Mouse (Mus musculus) G1E (cell line): ENCODE data around the gene Plb1.

ENCODE experiments used
- CTCF ChIP-seq: IDR thresholded peaks from 2 replicates; pipeline ENCODE4 v1.5.1; 2012; ENCODE audit warnings: low read depth, low read length, inconsistent platforms, mixed read lengths
- GATA1 ChIP-seq: IDR thresholded peaks from 2 replicates; pipeline ENCODE4 v1.6.1; 2012; ENCODE audit warnings: borderline replicate concordance, low read length, inconsistent platforms, mixed read lengths
- GATA2 ChIP-seq: IDR thresholded peaks from 2 replicates; pipeline ENCODE4 v1.6.1; 2012; ENCODE audit warnings: low read depth, low read length, inconsistent platforms, borderline replicate concordance
- POLR2AphosphoS5 ChIP-seq: IDR thresholded peaks from 2 replicates; pipeline ENCODE4 v1.6.1; 2012; ENCODE audit warnings: low read depth, low read length, inconsistent platforms; ENCODE audit not compliant: insufficient replicate concordance
- TAL1 ChIP-seq: conservative IDR thresholded peaks from 2 replicates; pipeline ENCODE4 v1.6.1; 2012; ENCODE audit warnings: low read depth, low read length, inconsistent platforms, mixed read lengths

GRCm38 (mm10) chr5:32408771-32409170, 176.3 kb downstream of the Plb1 start:
- TF ChIP-seq CTCF (no peak), GATA1 (no peak), TAL1 (no peak), POLR2AphosphoS5 (no peak), GATA2 (no peak)
